Mouse (Mus musculus): ENCODE data around the gene Pheta2. TPM values are rescaled to one million over a fixed set of nuclear protein-coding genes. Genes with fewer than 3 reads are reported as not detected.
"Not testable (repeated sequence)": the region's sequence is repeated elsewhere in the genome, so short reads cannot be mapped to it uniquely, and the experiment has no call there.

Gene Pheta2
- polyA plus RNA-seq, 1 experiment: 0.45 TPM

GRCm38 (mm10) chr15:82354126-82354945, 15.6 kb downstream of the Pheta2 start, which contains the start of gene Ndufa6:
Gene Ndufa6 (minus strand): TSS chr15:82354322.
- Histone ChIP-seq H3K4me1 (ENCODE audit: control insufficient read depth, insufficient read depth, low read length) (peaks cover 29% of the 10 kb centered on the region), H3K36me3 (ENCODE audit: control insufficient read depth, insufficient read depth, low read length) (peaks cover 3% of the 10 kb centered on the region; the same call in 1 of the 2 replicates), H3K27me3 (replicated peaks; ENCODE audit: control insufficient read depth, insufficient read depth, low read length) (no peaks in the 10 kb centered on the region), H3K4me3 (ENCODE audit: insufficient read depth, low read depth, low read length) (peak within 1 kb of the TSS; percentile 94), H3K27ac (ENCODE audit: insufficient read depth, low read depth, low read length) (peak within 1 kb of the TSS; percentile 97)
- TF ChIP-seq POLR2A (IDR thresholded peaks at IDR 0.05; ENCODE audit: low read depth, low read length): peak; percentile 93
- peak; percentile 93 for TF ChIP-seq CTCF (conservative IDR thresholded peaks at IDR 0.05; ENCODE audit: insufficient read depth, insufficient read length, low read depth, low read length)
- peak; percentile 99 for DNase-seq
- 2% methylated on average over 57 of the region's 57 CpGs for WGBS

GRCm38 (mm10) chr15:82358431-82359260, 19.9 kb downstream of the Pheta2 start:
- Histone ChIP-seq H3K27ac (ENCODE audit: insufficient read depth, low read depth, low read length) (peak overlapping the region; percentile 97), H3K4me1 (ENCODE audit: control insufficient read depth, insufficient read depth, low read length) (peaks cover 24% of the 10 kb centered on the region), H3K27me3 (replicated peaks; ENCODE audit: control insufficient read depth, insufficient read depth, low read length) (no peaks in the 10 kb centered on the region), H3K4me3 (ENCODE audit: insufficient read depth, low read depth, low read length) (peak overlapping the region; percentile 71), H3K36me3 (ENCODE audit: control insufficient read depth, insufficient read depth, low read length) (no peaks in the 10 kb centered on the region)
- TF ChIP-seq CTCF (conservative IDR thresholded peaks at IDR 0.05; ENCODE audit: insufficient read depth, insufficient read length, low read depth, low read length) (0 out of 2 replicates have a peak, but pooled peaks have one; percentile 6), POLR2A (IDR thresholded peaks at IDR 0.05; ENCODE audit: low read depth, low read length) (peak; percentile 36)
- peak; percentile 80 for DNase-seq
- 25% methylated on average over 22 of the region's 22 CpGs for WGBS

GRCm38 (mm10) chr15:82361459-82362018, 22.8 kb downstream of the Pheta2 start:
- WGBS: 33% methylated on average over 11 of the region's 11 CpGs
- Histone ChIP-seq H3K4me3 (ENCODE audit: insufficient read depth, low read depth, low read length) (no peak overlapping the region), H3K27ac (ENCODE audit: insufficient read depth, low read depth, low read length) (peak overlapping the region; percentile 65), H3K36me3 (ENCODE audit: control insufficient read depth, insufficient read depth, low read length) (no peaks in the 10 kb centered on the region), H3K4me1 (ENCODE audit: control insufficient read depth, insufficient read depth, low read length) (peaks cover 24% of the 10 kb centered on the region), H3K27me3 (replicated peaks; ENCODE audit: control insufficient read depth, insufficient read depth, low read length) (no peaks in the 10 kb centered on the region)
- DNase-seq: peak; percentile 66
- TF ChIP-seq CTCF (conservative IDR thresholded peaks at IDR 0.05; ENCODE audit: insufficient read depth, insufficient read length, low read depth, low read length): peak; percentile 66
- no peak for TF ChIP-seq POLR2A (IDR thresholded peaks at IDR 0.05; ENCODE audit: low read depth, low read length)

GRCm38 (mm10) chr15:82362234-82362633, 23.5 kb downstream of the Pheta2 start:
- H3K4me1 ChIP-seq (ENCODE audit: control insufficient read depth, insufficient read depth, low read length): peaks cover 24% of the 10 kb centered on the region
- no peak overlapping the region for H3K4me3 ChIP-seq (ENCODE audit: insufficient read depth, low read depth, low read length)
- peak overlapping the region; percentile 65 for H3K27ac ChIP-seq (ENCODE audit: insufficient read depth, low read depth, low read length)
- no peaks in the 10 kb centered on the region for H3K36me3 ChIP-seq (ENCODE audit: control insufficient read depth, insufficient read depth, low read length)
- 70% methylated on average over 4 of the region's 4 CpGs for WGBS
- DNase-seq: peak; percentile 66
- no peak for TF ChIP-seq POLR2A (IDR thresholded peaks at IDR 0.05; ENCODE audit: low read depth, low read length)
- no peak for TF ChIP-seq CTCF (conservative IDR thresholded peaks at IDR 0.05; ENCODE audit: insufficient read depth, insufficient read length, low read depth, low read length)
- no peaks in the 10 kb centered on the region for H3K27me3 ChIP-seq (replicated peaks; ENCODE audit: control insufficient read depth, insufficient read depth, low read length)

GRCm38 (mm10) chr15:82363801-82364200, 25.1 kb downstream of the Pheta2 start:
- 38% methylated on average over 9 of the region's 12 CpGs for WGBS
- H3K36me3 ChIP-seq (ENCODE audit: control insufficient read depth, insufficient read depth, low read length); DNase-seq; H3K27ac ChIP-seq (ENCODE audit: insufficient read depth, low read depth, low read length); H3K4me3 ChIP-seq (ENCODE audit: insufficient read depth, low read depth, low read length); H3K27me3 ChIP-seq (replicated peaks; ENCODE audit: control insufficient read depth, insufficient read depth, low read length): not testable (repeated sequence)
- H3K4me1 ChIP-seq (ENCODE audit: control insufficient read depth, insufficient read depth, low read length): peaks cover 22% of the 10 kb centered on the region; the same call in 1 of the 2 replicates

GRCm38 (mm10) chr15:82364561-82364960, 25.8 kb downstream of the Pheta2 start:
- Histone ChIP-seq H3K27ac (ENCODE audit: insufficient read depth, low read depth, low read length) (peak overlapping the region; percentile 75; the same call in 1 of the 2 replicates), H3K4me1 (ENCODE audit: control insufficient read depth, insufficient read depth, low read length) (peaks cover 19% of the 10 kb centered on the region; the same call in 1 of the 2 replicates), H3K4me3 (ENCODE audit: insufficient read depth, low read depth, low read length) (peak overlapping the region; percentile 37; the same call in 1 of the 2 replicates)
- not testable (repeated sequence) for H3K27me3 ChIP-seq (replicated peaks; ENCODE audit: control insufficient read depth, insufficient read depth, low read length); DNase-seq; H3K36me3 ChIP-seq (ENCODE audit: control insufficient read depth, insufficient read depth, low read length)
- 9% methylated on average over 6 of the region's 9 CpGs for WGBS
